Mouse (Mus musculus) embryo, embryonic 10.5 days (tissue): Measurements from ENCODE around the gene Tmem110.
A peak's percentile ranks its signal among the peaks of the same experiment; 100 is the strongest.

Experiments
- DNase-seq: peaks from one replicate; pipeline ENCODE4 v3.0.0-alpha.2; 2015; ENCODE audit warnings: low spot score

Gene Tmem110

DNA sequence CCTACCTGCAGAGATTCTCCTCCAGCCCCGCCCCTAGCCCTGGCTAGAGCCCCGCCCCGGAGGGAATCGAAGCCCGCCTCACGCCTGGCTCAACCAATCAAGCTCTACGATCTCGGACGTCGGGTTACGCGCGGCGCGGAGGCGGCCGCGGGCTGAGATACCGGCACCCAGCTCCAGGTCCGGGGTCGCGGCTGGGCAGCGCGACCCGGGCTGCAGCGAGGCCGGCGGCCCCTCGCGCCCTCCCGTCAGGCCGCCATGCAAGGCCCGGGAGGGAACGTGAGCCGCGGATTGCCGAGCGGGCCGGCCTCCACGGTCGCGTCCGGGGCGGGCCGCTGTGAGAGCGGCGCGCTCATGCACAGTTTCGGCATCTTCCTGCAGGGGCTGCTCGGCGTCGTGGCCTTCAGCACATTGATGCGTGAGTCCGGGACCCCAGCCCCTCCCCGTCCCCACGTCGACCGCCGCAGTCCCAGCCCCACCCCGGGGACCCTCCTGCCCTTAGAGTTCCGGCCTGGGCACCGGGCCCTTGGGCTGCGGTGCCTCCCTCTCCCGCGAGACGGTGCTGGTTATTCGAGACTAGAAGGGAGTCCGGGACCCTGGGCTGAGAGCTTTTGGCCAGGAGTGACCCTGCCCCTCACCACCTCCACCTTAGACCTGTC is at the start of gene Tmem110:
Gene Tmem110, plus strand, starts transcription at position 115 of the 656 bp plus-strand sequence.
- peak; percentile 85 for DNase-seq

DNA sequence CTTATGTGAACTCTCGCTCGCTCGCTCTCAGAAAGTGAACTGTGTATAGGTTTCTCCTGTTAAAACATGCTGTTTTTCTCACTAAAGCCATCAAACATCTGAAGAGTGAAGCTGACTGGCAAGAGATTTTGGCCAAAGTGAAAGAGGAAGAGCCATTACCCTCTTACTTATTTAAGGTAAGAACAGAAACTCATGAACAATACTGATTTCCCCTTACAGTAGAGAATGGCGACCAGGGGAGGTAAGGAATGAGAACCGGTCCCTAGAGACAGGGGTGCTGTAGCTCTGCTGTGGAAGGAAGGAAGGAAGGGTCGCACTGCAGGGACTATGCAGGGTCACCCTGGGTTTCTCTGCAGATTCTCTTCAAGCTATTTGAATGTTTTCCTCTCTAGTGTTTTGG is 40.8 kb upstream of the Tmem110 start:
- DNase-seq = no peak

DNA sequence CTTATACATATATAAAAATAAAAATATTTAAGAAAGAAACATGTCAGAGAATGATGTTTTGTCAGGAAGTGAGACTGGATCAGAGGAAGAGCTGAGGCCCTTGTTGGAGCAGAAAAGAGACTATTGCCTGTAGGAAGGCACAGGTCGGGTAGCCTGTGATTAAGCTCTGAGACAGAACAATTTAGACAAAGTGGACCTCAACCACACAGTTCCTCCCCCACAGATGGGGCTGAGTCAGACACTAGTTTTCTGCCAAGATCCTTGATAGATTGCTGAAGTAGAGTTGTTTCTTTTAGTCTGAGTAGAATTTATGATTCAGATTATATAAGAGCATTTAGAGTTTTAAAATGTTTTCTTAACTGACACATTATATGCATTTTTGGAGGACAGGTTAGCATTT is 35.9 kb upstream of the Tmem110 start:
- DNase-seq = no peak

- no peak for DNase-seq
These were observed 32.5 kb upstream of the Tmem110 start for GRCm38 (mm10) chr14:30792871-30793270.

- no peak for DNase-seq
These were observed 23.6 kb upstream of the Tmem110 start for GRCm38 (mm10) chr14:30801756-30802155.

DNA sequence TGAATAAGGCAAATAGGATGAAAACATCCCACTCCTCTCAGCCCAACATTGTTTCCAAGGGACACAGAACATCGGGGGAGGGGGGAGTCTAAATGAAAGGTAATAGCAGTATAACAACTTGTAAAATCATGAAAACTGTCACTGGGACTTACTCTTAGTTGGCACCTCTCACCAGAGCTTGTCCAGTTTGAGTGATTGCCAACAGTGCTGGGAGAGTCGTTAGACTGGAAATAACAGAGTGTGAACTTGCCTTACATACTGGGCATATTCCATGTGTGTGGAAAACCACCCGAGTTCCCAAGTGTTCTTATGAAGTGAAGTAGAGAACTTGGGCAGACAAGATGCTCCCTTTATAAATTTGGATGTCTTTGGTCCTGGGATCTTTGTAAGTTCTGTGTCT is 4.3 kb upstream of the Tmem110 start:
- DNase-seq = no peak

GRCm38 (mm10) chr14:30824456-30824995 is 864 bp upstream of the Tmem110 start:
- peak; percentile 27 for DNase-seq

- no peak for DNase-seq
These were observed 342 bp upstream of the Tmem110 start for GRCm38 (mm10) chr14:30825021-30825475.

- DNase-seq = peak; percentile 2
These were observed 1.1 kb downstream of the Tmem110 start for GRCm38 (mm10) chr14:30826174-30827140.

- DNase-seq = no peak
These were observed 2.1 kb downstream of the Tmem110 start for GRCm38 (mm10) chr14:30827480-30827879.

DNA sequence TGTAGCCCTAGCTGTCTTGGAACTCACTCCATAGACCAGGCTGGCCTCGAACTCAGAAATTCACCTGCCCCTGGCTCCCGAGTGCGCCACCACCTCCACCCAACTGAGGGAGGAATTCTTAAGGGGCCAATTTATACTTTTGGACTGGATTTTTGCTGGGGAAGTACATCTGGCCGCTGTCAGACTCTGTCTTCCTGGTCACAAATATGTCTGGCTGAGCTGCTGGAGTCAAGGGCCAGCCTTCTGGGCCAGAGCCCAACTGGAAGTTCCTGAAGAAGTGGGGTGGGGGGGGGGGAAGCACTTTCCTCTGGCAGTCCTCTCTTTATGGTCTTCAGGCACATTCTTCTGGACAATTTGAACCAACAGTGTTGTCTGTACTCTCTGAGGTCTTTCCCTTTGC is 2.7 kb downstream of the Tmem110 start:
- DNase-seq = no peak

DNA sequence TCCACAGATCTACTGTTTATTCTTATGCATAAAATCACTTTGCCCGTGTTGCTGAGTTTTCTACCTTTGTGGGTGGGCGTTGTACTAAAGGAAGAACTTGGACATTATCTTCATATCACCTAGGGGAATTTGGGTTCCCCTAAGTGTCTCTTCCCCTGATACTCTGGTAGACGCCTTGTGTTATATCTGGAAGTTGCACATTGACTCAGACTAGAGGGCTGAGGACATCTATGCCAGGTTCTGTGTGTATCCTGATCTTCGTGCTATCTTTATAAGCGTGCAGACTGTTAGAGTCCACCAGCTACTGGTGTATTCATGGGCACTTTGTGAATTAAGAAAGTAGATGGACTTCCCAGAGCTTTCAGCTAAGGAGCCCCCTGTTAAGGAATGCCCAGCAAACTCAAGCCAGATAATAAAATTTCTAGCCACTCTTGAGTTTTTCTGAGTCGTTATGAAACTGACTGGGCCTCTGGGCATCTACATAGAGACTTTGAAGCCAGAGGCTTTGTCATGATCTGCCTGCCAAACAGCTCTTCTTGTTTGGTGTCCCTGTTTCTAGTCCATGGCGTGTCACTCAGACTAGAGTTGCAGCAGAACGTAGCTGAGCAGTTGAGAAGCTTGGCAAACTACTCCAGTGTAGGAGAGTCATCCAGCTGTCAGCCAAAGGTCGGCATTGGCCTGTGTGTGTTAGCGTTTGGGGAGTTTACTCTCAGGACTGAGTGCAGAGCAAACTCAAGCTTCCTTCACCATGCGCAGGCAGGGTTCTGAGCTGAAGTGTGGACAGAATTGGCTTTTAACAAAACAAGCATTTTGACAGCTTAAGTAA is 3.5 kb downstream of the Tmem110 start:
- DNase-seq = no peak

- DNase-seq = no peak
These were observed 12.1 kb downstream of the Tmem110 start for GRCm38 (mm10) chr14:30837416-30837996.

DNA sequence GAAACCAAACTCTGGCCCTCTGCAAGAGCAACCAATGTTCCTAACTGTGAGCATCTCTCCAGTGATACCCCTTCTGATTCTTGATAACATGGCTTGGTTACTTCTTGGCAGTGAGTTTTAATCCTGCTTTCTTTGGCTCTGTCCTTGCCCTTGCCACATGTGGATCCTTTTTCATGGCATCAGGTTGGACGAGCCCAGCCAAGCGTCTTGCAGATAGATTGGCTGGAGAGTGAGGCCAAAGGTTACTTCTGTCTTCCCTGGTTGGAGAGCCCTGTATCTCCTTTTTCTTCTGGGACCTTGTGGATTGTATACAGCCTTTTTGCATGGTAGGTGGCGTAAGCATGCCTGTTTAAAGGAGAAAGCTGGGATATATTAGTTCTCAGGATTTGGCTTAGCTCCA is 18.3 kb downstream of the Tmem110 start:
- DNase-seq = no peak

- no peak for DNase-seq
These were observed 25.1 kb downstream of the Tmem110 start for GRCm38 (mm10) chr14:30850504-30850903.

GRCm38 (mm10) chr14:30852325-30852724 is 26.9 kb downstream of the Tmem110 start:
- DNase-seq = no peak

DNA sequence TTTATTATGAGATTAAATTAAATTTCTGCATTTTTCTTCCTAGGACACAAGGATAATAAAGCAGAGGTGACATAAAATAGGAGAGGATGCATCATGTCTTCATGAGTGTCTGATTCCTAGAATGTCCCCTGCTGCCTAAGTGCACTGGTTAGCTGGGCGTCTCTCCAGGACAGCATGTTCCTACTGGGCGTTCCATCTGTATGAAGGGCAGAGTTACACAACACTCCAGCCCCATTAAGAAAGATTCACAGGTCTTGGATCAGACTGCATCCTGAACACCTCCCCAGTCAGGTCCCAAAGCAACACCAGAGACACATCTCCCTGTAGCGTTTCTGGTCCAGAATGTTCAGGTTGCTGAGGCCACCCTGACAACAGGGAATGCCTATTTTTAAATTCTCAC is 29.9 kb downstream of the Tmem110 start:
- no peak for DNase-seq

DNA sequence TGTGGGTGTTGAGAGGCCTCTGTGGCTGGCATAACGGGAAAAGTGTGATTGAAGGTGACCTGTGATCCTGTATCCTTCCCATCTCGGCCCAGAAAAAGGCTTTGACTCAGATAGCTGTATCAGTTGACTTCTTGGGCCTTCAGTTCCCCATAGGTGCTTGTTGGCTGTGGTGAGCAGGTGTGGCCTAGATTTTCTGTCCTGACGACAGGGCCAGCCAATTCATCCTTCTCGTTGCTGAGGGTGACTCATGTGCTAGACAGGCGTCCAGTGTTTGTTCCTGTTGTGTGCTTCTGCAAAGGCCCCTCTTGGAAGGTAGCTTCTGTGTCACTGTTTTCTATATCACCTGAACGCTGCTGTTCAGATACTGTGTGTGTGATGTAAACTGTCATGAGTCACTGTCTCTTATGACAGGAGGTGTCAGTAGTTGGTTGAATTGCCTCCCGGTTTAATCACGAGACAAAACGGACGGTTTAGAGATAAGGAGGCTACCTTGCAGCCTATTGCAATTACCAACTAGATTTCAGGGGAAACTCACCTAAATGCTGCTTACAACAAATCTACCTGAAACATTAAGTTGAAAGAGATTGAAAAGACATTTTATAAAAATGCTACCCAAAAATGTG is 31.6 kb downstream of the Tmem110 start:
- DNase-seq = no peak

- DNase-seq = no peak
These were observed 32.6 kb downstream of the Tmem110 start for GRCm38 (mm10) chr14:30857990-30858389.

GRCm38 (mm10) chr14:30861421-30862125 is 36.2 kb downstream of the Tmem110 start:
- no peak for DNase-seq
